Mouse (Mus musculus) erythroblast, embryonic 14.5 days (primary cell): ENCODE data around the gene Carm1.

Source experiments
- GATA1 ChIP-seq: IDR thresholded peaks from 2 replicates; pipeline ENCODE4 v1.6.1; 2012; ENCODE audit warnings: low read length, inconsistent platforms, mixed read lengths
- TAL1 ChIP-seq: IDR thresholded peaks from 3 replicates; pipeline ENCODE4 v1.6.1; 2012; ENCODE audit warnings: low read length, inconsistent platforms, mixed read lengths

- TF ChIP-seq GATA1 (no peak), TAL1 (no peak)
These were observed 84.0 kb downstream of the Carm1 start for GRCm38 (mm10) chr9:21630673-21631072.
